Mouse (Mus musculus): ENCODE measurements around the gene Syne3. TPM values are rescaled to one million over a fixed set of nuclear protein-coding genes. Genes with fewer than 3 reads are reported as not detected.

The Syne3 gene
- polyA plus RNA-seq (2012; rRNA removed): 3.0 and 5.3 TPM in 2 replicates

DNA sequence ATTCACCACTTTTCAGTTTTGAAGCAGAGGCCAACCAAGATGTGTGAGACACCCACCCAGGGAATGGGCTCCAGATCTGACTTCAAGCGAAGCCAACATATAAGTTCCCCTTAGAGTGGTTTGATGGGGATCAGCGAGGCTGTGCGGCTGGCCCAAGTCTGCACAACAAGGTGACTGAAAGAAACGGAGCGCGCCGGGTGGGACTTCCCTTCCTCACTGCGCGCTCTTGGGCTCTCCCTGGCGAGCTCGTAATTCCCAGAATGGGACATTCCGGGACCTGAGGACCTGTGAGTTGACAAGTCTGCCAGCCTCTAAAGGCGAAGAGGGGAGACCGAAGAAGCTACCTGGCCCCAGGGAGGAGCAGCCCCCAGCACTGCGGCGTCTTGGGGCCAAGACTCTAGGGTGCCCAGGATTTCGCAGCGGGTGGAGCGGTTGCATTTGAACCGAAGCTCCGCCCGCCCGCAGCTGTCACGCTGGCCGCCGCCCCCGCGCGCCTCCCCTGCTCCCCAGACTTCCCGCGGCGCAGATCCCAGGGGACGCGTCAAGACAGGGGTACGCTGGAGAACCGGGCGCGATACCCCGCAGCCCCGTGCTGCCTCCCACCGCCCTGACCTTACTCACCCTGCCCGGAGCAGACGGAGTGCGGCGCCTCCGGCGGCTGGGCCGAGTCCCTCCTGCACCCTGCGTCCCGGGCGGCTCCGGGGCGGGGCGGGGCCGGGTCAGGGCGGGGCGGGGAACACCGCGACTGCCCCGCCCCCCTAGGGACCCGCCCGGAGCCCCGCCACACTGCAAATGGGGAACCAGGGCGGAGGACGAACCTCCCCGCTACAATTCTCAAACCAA, at the start of gene Syne3:
Syne3 (minus strand) TSS at position 440 of the 843 bp plus-strand sequence.
- DNase-seq (ENCODE audit: low spot score): peak; percentile 73

DNA sequence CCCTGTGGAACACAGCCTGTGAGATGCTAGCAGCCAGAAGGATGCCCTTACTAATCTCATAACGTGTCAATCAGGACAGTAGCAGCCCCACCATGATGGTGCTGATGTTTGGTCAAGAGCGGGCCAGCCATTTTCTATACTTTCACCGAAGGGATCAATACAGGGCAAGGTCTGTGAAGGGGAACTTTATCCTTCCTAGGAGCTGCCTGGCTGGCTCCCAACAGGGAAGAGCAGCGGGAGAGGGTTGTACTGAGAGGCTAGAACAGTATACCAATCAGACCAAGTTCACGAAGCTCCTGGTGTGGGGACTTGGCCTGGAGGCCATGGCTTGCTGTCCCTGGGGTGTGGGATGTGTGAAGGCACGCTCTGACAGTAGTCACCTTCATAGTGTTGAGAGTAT, 45.7 kb upstream of the Syne3 start:
- DNase-seq (ENCODE audit: low spot score): no peak

DNA sequence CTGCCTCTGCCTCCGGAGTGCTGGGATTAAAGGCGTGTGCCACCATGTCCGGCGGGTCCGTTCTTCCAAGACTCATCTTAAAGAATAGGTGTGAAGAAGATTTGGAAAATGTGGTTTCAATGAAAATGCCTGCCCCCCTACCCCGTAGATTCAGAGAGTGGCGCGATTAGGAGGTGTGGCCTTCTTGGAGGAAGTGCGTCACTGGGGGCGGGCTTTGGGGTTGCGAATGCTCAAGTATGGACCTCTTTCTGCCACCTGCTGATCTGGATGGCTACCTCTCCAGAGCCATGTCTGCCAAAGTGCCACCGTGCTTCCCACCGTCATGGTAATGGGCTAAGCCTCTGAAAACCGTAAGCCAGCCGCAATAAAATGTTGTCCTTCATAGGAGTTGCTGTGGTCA, 44.4 kb upstream of the Syne3 start:
- no peak for DNase-seq (ENCODE audit: low spot score)

DNA sequence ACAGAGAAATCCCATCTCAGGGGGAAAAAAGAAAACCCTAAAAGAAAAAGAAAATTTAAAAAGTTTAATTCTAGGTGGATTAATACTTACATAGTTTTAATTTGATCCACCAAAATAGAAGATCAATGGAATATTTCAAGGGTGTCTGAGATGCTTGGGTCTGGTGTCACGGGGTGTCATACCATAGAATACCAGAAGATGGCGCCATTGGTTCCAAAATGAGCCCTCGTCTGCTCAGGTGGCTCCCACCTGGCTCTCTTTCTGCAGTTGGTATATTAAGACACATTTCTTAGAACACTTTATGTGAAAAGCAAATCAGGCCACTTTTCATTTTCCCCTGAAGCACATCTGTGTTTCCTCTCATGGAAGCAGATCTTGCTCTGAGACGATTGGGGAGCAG, 41.3 kb upstream of the Syne3 start:
- DNase-seq (ENCODE audit: low spot score): no peak

DNA sequence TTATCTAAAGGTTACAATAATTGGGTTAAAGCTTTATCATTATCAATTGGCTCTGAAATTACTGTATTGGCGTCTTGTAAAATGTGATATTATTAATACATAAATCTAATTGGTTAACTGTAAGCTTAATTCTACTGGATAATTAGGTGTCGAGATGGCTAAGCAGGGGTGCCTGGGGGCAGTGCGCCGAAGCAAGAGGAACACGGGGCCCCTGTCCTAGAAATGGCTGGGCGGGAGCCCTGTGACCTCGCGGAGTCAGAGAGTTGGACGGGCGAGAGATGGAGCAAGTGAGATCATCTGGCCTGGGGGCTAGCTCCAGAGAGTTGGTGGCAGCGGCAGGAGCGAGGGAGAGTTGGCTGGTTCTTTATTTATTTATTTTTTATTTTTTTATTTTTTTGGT, 40.2 kb upstream of the Syne3 start:
- no peak for DNase-seq (ENCODE audit: low spot score)

DNA sequence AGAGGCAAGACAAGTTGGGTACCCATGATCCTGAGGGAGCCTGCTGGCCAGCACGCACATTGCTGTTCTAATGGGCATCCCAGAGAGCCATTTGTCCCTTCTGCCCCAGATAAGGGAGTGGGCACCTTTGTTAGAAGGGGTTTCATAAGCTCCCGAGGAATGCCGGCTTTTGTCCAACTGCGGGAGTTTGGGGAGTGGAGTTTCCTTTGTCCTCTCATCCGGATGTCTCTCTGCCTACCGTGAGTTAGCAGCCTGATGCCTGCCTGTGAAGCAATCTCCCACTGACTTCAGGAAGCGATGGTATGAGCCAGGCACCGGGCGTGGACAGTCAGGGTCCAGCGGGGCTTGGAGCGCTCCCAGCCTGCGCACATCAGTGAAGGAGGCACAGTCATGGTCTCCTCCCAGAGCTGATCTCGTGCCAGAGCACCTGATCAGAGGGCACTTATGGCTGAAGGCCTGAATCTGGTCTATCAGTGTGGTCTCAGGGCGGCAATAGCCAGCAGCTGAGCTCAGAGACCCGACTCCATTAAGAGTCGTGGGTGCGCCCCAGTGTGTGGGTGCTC, 38.8 kb upstream of the Syne3 start:
- no peak for DNase-seq (ENCODE audit: low spot score)

DNA sequence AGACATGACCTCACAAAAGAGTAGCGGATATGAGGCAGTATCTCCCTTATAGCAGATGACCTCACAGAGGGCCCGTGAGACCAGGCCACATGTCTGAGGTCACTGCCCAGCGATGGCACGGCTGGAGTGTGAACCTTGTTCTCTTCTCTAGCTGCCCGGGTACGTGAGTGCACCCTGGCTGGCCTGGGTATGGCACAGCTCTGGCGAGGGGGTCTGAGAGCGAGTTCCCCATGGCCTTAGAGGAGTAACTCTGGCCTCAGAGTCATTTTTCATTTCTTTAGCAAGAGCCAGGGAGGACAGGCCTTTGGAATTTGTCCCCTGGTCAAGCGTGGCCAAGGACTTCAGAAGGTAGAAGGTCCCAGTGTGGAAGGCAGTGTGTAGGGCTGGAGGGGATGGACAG, 35.2 kb upstream of the Syne3 start:
- DNase-seq (ENCODE audit: low spot score): no peak

DNA sequence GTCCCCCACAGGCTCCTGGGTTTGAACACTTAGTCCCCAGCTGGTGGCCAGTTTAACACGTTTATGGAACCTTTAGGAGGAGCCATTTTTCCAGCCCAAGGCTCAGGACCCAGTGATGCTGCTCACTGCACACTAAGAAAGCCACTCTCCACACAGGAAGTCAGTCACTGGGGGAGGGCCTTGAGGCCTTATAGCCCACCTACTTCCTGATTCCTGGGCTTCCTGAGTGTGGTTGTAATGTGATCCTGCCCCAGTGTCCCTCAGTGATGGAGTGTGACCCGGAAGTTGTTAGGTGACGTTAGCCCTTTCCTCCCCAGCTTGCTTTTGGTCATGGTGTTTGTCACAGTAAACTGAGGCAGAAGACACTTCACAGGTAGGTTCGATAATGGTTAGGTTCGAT, 33.5 kb upstream of the Syne3 start:
- no peak for DNase-seq (ENCODE audit: low spot score)

DNA sequence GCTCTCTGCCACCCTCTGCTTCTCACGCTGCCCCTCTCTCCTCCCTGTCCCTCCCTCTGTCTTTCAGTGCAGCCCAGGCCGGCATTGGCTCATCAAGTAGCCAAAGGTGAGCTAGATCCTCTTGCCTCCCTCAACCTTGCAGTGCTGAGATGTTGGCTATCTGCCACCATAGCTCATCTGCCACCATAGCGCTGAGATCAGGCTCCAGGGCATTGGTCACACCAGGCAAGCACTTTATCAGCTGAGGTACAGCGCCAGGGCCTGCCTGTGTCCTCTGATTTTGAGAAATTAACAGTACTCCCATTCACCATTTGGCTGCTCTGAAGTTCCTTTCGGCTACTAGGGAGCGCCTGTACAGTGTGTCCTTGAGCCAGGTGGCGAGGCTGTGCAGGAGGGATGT, 31.3 kb upstream of the Syne3 start:
- DNase-seq (ENCODE audit: low spot score): no peak

DNA sequence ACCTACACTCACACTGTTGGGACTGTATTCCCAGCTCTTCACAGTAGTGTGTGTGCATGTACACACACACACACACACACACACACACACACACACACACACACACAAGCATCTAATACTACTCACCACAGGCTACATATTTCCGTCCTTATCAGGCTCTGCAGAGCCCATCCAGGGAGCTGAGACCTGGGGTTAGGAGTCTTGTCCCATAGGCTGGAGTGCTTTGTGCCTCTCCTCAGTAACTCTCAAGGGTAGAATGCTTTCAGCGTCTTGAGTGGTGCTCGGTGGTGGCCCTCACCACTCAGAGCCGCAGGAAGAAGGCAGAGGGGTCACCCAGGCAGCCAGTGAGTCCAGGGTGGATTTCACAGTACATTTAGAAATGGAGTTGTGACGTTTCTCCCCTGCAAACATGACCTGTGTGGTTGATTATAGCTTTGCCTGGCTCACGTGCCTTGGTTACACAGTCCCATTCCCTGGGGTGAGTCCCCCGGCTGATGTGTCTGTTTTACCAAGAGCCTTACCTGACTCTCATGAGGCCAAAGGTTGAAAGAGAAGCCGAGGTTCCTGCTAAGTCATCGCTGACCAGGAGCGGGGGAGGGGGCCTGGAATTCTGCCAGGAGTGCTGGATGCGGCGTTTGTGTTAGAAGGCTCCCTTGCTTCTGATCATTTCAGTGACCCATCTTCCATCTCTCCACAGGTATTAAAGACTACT, 30.1 kb upstream of the Syne3 start:
- no peak for DNase-seq (ENCODE audit: low spot score)

DNA sequence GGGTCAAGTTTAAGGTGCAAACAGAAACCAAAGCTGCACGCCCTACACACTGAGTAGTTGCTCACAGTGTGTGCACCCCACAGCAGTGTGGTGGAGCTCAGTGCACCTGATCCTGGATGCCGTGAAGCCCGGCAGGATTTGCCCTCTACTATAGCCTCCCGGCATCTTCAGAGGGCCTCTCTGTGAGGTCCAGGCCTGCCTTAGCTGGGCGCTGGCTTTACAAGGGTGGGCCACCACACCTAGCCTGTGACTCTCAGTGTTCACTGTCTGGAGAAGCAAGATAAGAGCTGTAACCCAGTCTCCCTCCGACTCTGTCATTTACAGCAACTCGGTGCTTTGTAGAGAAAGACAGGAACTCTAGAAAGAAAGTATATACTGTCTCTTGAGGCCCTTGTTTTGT, 29.3 kb upstream of the Syne3 start:
- DNase-seq (ENCODE audit: low spot score): no peak

DNA sequence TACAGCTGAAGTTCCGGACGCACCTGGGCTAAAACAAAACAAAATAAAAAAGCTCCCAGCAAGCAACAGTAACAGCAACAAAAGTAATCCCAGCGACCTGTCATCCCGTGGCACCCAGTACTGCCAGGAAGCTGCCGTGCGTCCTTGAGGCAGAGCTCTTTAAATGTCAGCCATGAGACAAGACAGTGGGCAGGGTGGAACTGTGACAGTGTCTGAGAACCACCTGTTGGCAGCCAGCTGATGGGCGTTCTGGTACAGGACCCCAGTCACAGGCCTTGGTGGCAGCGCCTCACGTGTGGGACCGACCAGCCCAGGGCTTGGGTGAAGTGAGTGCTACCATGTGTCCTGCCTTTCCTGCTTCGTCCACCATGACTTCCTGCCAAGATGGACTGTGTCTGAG, 28.6 kb upstream of the Syne3 start:
- DNase-seq (ENCODE audit: low spot score): no peak

DNA sequence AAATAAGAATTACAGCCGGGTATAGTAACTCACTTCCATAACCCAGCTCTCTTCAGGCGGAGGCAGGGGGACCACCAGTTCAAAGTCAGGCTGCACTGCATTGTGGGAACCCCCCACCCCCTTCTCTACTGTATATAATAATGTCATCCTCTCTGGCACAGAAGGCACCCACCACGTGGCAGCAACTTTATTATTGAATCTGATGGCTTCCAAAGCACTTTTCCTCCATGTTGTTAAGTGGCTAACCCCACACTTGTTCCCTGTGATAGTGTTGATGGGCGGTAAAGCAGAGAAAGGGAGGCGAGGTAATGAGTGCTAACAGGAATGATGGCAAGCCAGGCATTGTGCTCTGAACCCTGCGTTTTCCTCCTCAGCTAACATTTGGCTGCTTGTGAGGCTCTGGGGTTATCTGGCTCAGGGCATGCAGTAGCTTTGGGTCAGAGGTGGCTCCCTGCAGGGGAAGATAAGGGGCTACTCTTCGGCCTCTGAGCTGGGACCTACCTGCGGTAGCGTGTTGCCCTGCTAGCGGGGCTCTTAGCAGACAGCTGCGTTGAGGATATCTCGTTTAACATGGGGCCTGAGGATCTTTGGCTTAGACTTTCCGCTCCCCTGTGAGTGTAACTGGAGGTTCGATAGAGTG, 24.6 kb upstream of the Syne3 start:
- DNase-seq (ENCODE audit: low spot score): no peak

DNA sequence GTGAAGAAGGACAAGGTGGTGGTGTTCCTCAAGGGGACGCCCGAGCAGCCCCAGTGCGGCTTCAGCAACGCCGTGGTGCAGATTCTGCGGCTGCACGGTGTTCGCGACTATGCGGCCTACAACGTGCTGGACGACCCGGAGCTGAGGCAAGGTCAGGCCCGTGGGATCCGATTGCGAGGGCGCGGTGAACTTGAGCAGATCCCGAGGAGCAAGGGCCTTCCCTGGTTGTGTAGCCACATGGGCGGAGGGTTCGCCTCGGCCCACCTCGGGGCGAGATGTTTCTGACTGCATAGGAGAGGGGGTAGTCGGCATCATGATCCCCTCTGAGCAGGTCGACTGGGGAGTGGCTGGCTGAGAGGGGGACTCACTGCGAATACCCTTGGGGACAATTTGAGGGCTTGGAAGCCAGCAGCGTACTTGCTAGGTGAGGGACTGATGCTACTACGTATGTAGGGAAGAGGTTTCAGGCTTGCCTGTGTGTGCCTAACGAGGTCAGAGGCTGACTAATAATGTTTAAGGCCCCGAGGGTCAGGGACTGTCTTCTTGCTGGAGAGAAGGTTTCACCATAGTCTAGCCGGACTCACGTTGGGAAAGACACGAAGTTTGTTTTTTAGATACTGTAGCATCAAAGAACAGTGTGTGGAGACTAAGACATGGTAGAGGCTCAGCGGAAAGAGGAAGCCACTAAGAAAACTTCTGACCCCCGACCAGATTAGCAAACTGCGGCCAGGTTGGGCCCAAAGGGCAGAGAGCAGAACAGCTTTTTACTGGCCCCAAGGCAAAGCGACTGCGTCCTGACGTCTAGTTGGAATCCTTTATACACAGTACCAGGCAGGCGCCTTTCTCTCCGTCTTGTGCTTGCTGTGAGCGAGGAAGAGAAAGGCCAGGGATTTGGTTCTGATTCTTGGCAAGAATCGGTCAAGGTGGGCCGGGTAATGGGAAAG, 23.5 kb upstream of the Syne3 start:
- DNase-seq (ENCODE audit: low spot score): no peak

DNA sequence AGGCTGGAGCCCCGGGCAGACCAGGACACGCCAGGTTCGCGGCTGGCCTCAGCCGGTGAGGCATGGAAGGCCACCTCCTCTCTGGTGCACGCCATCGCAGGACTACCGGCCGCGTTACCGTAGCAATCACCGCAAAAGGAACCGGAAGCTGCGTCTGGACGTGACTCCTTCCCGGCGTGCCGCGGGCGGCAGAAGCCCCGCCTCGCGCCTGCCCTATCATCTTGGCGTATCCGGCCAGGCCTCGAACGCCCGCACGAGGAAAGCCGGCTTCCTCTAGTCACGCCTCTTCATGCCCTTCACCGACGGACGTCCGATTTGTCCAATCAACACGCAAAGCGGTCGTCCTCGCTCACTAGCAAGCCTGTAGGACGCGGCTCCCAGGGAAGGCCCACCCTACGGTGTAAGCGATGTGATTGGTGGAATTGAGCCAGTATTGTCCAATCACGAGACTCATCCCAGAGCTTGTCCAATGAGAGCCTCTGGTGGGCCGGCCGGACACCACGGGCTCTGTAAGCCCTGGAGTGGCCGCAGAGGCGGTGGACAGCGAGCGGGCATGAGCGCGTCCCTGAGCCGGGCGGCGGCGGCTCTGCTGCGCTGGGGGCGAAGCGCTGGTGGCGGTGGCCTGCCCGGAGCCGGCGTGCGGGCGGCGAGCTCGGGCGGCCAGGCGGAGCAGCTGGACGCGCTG, 22.7 kb upstream of the Syne3 start, which contains the start of gene Glrx5:
Glrx5 (plus strand) TSS at position 542 of the 685 bp plus-strand sequence.
- DNase-seq (ENCODE audit: low spot score): peak; percentile 94

DNA sequence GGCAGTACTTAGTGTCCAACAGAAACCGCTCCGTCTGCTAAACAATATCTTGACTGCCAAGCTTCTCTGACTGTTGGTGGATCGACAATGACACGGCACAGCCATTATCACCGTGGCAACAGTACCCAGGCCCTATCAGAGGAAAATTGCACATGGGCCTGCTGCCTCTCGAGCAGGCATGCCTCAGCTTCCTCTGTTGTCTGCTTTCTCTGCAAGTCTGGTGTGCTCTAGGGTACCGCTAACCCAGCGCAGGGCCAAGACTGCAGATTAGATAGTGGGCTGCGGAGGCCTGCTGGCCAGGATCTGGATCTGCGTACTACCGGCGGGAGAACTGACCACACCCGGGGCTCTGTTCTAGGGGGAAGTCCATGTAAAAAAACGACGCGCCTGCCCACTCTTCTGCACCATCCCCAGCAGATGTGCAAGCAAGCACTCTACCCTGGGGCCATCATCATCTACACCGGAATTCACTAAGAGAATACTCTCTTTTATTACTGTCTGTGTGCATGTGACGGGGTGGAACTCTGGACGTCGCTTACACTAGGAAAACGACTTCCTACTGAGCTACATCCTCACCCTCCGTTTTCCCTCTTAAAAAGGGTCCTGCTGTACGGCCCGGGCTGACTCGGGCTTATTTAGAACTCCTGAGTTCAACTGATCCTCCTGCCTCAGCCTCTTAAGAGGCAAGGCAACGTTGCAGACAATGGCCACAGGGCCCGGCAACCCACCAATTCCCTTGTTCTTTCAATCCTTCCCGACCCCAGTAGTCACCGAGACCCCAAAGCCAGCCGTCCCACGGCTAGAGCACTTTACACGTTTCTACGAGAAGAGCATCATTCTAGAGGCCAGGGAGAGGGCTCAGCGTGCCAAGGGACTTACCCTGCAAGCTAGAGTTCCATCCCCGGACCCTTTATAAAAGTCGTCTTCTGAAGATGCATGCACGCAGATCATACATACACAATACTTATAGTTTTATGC, 21.8 kb upstream of the Syne3 start:
- no peak for DNase-seq (ENCODE audit: low spot score)

DNA sequence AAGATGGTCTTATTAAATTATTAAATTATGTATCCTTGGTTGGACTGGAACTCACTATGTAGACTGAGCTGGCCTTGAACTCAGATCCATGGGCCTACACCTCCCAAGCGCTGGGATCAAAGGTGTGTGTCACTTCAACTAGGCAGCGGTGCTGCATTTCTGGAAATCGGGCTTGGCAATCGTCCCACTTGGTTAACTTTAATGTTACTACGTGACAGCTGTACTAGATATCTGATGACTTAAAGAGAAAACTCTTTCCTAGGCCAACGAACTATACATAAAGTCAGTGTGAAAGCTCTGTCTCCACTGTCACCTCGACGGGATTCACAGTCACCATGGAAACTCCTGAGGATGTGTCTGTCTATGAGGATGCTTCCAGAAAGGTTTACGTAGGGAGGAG, 20.3 kb upstream of the Syne3 start:
- no peak for DNase-seq (ENCODE audit: low spot score)

DNA sequence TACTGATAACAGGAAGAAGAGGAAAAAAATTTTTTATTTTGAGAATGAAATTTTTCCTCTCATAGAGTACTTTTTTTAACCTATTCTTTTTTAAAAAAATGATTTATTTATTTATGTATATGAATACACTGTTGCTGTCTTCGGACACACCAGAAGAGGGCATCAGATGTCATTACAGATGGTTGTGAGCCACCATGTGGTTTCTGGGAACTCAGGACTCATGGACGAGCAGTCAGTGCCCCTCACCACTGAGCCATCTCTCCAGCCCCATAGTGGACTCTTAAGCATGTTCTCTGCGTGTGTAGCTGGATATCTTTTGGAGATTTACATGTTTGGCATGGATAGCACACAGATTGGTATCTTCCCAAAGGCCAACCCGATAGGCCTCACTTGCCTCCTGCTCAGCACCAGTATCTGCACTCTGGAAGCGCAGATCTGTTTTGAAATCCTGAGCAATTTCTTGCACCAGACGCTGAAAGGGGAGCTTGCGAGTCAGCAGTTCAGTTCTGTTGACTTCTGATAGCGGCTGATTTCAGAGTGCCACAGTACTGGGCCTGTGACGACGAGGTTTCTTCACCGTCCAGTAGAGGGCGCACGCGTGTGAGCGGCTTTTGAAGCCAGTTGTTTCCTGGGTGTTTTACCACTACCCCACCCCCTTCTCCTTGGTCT, 17.8 kb upstream of the Syne3 start:
- DNase-seq (ENCODE audit: low spot score): peak; percentile 59

Measured in urinary bladder, adult 2 months (tissue).